In genomic region chr14:118629649-118630048, GRCm38 (mm10) we compare ENCODE assay signal across 15 mouse cellular contexts.
"Had no signal": no experiment of that assay in that cellular context is flagged by ENCODE, and none has a peak within 500 bp of the region (broad histone marks: within the 10 kb centered on the region; RNA-seq: fewer than 3 reads in every experiment).

No protein-coding gene starts in this region.

- DNase-seq: retina, postnatal 1 day; right cerebral cortex, adult 18-20 months; right cerebral cortex, postnatal 14 days; right cerebral cortex, postnatal 25 days; right cerebral cortex, postnatal 4 days; spleen, adult 18-20 months; thymus, adult 18-20 months; thymus, adult 2 months; thymus, postnatal 14 days; thymus, postnatal 25 days; thymus, postnatal 36 days; thymus, postnatal 4 days had no signal

- H3K4me2 ChIP-seq: neural tube, embryonic 12.5 days; stomach, embryonic 15.5 days had no signal

- H3K9me3 ChIP-seq: neural tube, embryonic 12.5 days; stomach, embryonic 15.5 days had no signal

- H3K4me3 ChIP-seq: neural tube, embryonic 12.5 days; stomach, embryonic 15.5 days had no signal

- H3K4me1 ChIP-seq: neural tube, embryonic 12.5 days; stomach, embryonic 15.5 days had no signal

- H3K9ac ChIP-seq: neural tube, embryonic 12.5 days; stomach, embryonic 15.5 days had no signal

- H3K27me3 ChIP-seq: neural tube, embryonic 12.5 days; stomach, embryonic 15.5 days had no signal

- H3K27ac ChIP-seq: neural tube, embryonic 12.5 days; stomach, embryonic 15.5 days; stomach, postnatal 0 days had no signal

- H3K36me3 ChIP-seq: neural tube, embryonic 12.5 days; stomach, embryonic 15.5 days had no signal
